Mouse (Mus musculus) ES-E14 (cell line): ENCODE results near the gene Prkch.

ENCODE experiments used
- CHD2 ChIP-seq: IDR thresholded peaks from 2 replicates; pipeline ENCODE4 v1.6.1; 2014; ENCODE audit warnings: mild to moderate bottlenecking, low read depth, low read length, inconsistent platforms
- HCFC1 ChIP-seq: IDR thresholded peaks from 2 replicates; pipeline ENCODE4 v1.6.1; 2012; ENCODE audit warnings: low read length, inconsistent platforms, borderline replicate concordance; ENCODE audit not compliant: insufficient read depth
- ZC3H11A ChIP-seq: IDR thresholded peaks from 2 replicates; pipeline ENCODE4 v1.6.1; 2012; ENCODE audit warnings: low read depth, mild to moderate bottlenecking, inconsistent platforms, low read length, borderline replicate concordance
- ZNF384 ChIP-seq: IDR thresholded peaks from 2 replicates; pipeline ENCODE4 v1.6.1; 2012; ENCODE audit warnings: low read depth, low read length, inconsistent platforms

- TF ChIP-seq ZC3H11A (no peak), ZNF384 (no peak), HCFC1 (no peak), CHD2 (no peak)
Measured at GRCm38 (mm10) chr12:73714589-73714988, 130.0 kb downstream of the Prkch start.
